Mouse (Mus musculus): ENCODE results near the gene Tmem33. TPM values are rescaled to one million over a fixed set of nuclear protein-coding genes. Genes with fewer than 3 reads are reported as not detected.

Gene Tmem33
- polyA plus RNA-seq (2012; rRNA removed) = 34.9 and 59.9 TPM in 2 replicates

DNA sequence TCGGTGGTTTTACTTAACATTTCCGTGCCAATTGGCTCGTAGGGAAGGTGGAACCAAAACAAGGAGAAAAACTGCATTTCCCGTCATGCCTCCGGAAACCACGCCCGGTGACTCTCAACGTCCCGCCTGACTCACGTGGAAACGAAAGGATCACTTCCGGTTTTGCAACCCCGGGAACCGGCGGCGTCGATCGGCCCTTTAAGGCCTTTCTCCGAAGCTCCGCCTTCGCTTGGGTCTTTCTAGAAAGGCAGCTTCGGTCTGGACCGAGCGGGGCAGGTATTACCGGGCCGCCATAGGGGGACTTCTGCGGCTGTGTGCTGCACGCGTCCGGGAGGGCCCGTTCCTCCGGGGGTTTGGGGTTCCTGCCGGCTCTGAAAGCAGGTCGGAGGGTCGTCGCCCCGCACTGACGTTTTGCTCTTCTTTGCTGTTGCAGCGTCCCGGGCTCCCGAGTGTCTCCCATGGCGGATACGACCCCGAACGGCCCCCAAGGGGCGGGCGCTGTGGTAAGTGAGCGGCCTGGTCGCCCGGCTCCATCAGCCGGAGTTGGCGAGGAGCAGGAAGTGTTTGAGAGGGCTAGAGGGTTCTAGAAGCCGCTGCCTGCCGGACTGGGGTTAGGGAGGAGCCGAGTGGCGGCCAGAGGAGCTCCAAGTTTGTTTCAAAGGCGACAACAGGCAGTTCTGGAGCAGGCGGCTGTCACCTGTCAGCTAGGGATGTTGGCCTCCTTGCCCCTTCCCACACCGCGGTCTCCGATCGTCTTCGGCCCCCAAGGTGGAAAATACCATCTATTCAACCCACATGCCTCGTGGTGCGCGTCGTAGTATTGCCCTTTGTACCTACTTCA is at the start of gene Tmem33:
TSS of gene Tmem33 (plus strand) at position 35 of the 841 bp plus-strand sequence.

DNA sequence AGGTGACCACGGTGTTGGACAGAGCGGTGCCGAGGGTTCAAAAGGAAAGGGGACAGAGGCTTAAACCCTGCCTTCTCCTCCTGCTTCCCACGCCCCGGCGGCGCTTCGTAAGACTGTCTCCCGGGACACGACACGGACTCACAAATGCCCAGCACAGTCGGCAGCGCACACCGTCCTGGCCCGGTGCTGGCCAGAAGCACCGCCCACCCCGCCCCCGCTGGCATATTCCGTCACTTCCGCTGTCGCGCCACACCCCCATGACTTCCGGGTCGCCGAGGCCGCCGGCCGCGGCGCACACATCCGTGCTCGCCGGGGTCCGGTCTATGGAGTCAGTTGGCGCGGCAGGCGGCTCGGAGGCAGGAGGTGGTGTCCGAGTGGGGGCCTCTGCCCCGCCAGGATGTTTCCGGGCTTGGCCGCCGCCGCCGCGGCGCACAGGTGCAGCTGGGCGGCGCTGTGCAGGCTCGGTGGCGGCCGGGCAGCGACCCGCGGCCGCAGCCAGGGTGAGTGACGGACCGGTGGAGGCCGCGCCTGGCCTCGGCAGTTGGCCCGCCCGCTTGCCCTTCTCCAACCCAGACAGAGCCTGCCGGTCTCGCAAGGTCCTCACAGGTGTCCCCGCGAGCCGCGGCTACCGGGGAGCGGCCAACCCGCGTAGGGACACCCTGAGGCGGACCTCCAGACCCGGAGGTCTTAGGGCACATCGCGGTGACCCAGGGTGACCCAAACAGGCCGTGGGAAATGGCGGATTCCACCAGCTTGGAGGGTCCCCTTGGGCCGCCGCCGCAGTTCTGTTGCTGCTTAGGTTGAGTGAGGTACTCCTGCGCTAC is 46.5 kb downstream of the Tmem33 start, which contains the start of gene Slc30a9:
TSS of gene Slc30a9 (plus strand) at position 258 of the 824 bp plus-strand sequence.

Other genes with a start within 250 kb of the Tmem33 start
- 2.7 and 5.7 TPM in 2 replicates for gene Phox2b, start 161.3 kb upstream of the Tmem33 start, polyA plus RNA-seq (2012; rRNA removed)
- 40.3 and 65.9 TPM in 2 replicates for gene Slc30a9, start 46.4 kb downstream of the Tmem33 start, polyA plus RNA-seq (2012; rRNA removed)
- 4.4 and 4.9 TPM in 2 replicates for gene Bend4, start 167.7 kb downstream of the Tmem33 start, polyA plus RNA-seq (2012; rRNA removed)